In the genomic region with DNA sequence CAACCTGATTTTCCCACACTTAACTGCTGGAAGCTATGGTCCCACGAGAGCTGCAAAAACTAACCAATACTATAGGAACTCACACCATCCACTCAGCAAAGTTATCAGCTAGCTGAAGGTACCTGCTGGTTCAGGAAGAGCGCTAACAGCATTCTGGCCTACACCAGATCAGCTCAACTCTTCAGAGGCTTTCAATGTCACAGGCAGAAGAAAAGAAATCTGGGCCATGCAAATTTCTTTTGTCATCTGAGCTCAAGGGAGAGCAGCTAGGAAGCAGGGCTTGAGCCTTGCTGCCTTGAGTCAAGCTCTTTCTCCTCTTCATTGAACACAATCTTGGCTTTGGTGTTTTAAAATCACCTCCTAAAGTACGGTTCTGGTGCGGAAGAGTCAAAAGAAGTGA, we compare ENCODE assay signal across 23 mouse cellular contexts. TPM values are rescaled to one million over a fixed set of nuclear protein-coding genes. Genes with fewer than 3 reads are reported as not detected.
A peak's percentile ranks its signal among the peaks of the same experiment; 100 is the strongest.
DNase-seq lines count a peak whose midpoint lies in the region; ATAC-seq and TF ChIP-seq lines count a peak whose summit lies in the region.
"Had no signal": no experiment of that assay in that cellular context is flagged by ENCODE, and none has a peak within 500 bp of the region (broad histone marks: within the 10 kb centered on the region; RNA-seq: fewer than 3 reads in every experiment).

No protein-coding gene starts in this region.

- H3K36me3 ChIP-seq in forebrain, embryonic 12.5 days (replicated peaks): peaks cover 7% of the 10 kb centered on the region; the same call in 1 of the 2 replicates
- H3K36me3 ChIP-seq in forebrain, embryonic 11.5 days (ENCODE audit: control insufficient read depth, insufficient read depth, low read length): no peaks in the 10 kb centered on the region; the same call in 1 of the 2 replicates
- H3K36me3 ChIP-seq in hindbrain, embryonic 15.5 days: no peaks in the 10 kb centered on the region
- no peaks in the 10 kb centered on the region for H3K36me3 ChIP-seq in midbrain, postnatal 0 days (ENCODE audit: insufficient read depth, low read length)
- peaks cover 12% of the 10 kb centered on the region; the same call in 1 of the 2 replicates for H3K36me3 ChIP-seq in embryonic facial prominence, embryonic 10.5 days (replicated peaks)
- H3K36me3 ChIP-seq: heart, embryonic 13.5 days; kidney, embryonic 15.5 days; limb, embryonic 10.5 days; liver, embryonic 12.5 days had no signal

- H3K4me3 ChIP-seq in forebrain, embryonic 12.5 days (replicated peaks): peak overlapping the region; percentile 10; the same call in 1 of the 2 replicates
- no peak overlapping the region for H3K4me3 ChIP-seq in forebrain, embryonic 11.5 days (ENCODE audit: low read depth, low read length)
- H3K4me3 ChIP-seq in hindbrain, embryonic 15.5 days: no peak overlapping the region; the same call in 1 of the 2 replicates
- 0 out of 2 replicates have a peak overlapping the region, but pooled peaks have one; percentile 1 for H3K4me3 ChIP-seq in midbrain, postnatal 0 days (ENCODE audit: low read depth, low read length)
- no peak overlapping the region for H3K4me3 ChIP-seq in embryonic facial prominence, embryonic 10.5 days
- H3K4me3 ChIP-seq: erythroblast, embryonic 14.5 days; heart, embryonic 13.5 days; kidney, embryonic 15.5 days; limb, embryonic 10.5 days; liver, embryonic 12.5 days had no signal

- H3K27ac ChIP-seq in forebrain, embryonic 12.5 days: no peak overlapping the region
- no peak overlapping the region for H3K27ac ChIP-seq in forebrain, embryonic 11.5 days (ENCODE audit: low read depth, low read length)
- no peak overlapping the region for H3K27ac ChIP-seq in hindbrain, embryonic 15.5 days (replicated peaks)
- no peak overlapping the region for H3K27ac ChIP-seq in midbrain, postnatal 0 days (ENCODE audit: low read depth, low read length)
- no peak overlapping the region for H3K27ac ChIP-seq in embryonic facial prominence, embryonic 10.5 days (replicated peaks)
- H3K27ac ChIP-seq: heart, embryonic 13.5 days; kidney, embryonic 15.5 days; limb, embryonic 10.5 days; liver, embryonic 12.5 days; macrophage had no signal

- no peak overlapping the region for H3K9ac ChIP-seq in forebrain, embryonic 12.5 days
- no peak overlapping the region for H3K9ac ChIP-seq in forebrain, embryonic 11.5 days (ENCODE audit: low read length)
- no peak overlapping the region for H3K9ac ChIP-seq in hindbrain, embryonic 15.5 days
- no peak overlapping the region for H3K9ac ChIP-seq in midbrain, postnatal 0 days (replicated peaks; ENCODE audit: low read length, poor library complexity, severe bottlenecking)
- H3K9ac ChIP-seq: heart, embryonic 13.5 days; kidney, embryonic 15.5 days; liver, embryonic 12.5 days; lung, embryonic 14.5 days had no signal

- no peak for TF ChIP-seq CTCF in midbrain, postnatal 0 days (IDR thresholded peaks at IDR 0.05)

- ATAC-seq in forebrain, embryonic 12.5 days (ENCODE audit: low FRiP score): no peak
- no peak for ATAC-seq in forebrain, embryonic 11.5 days (replicated peaks; ENCODE audit: low FRiP score)
- ATAC-seq in hindbrain, embryonic 15.5 days (ENCODE audit: low FRiP score, low read depth): no peak
- no peak for ATAC-seq in midbrain, postnatal 0 days (ENCODE audit: low FRiP score)
- no peak for ATAC-seq in erythroblast, adult 5-6 weeks (replicated peaks; ENCODE audit: low FRiP score, poor library complexity, severe bottlenecking)
- ATAC-seq: CD4-positive, CD25-positive, alpha-beta regulatory T cell, adult 4 months; intestine, embryonic 16.5 days; liver, embryonic 12.5 days had no signal

- no peak for DNase-seq in forebrain, embryonic 11.5 days (ENCODE audit: low spot score)
- peak; percentile 37 for DNase-seq in ES-CJ7 (ENCODE audit: low read depth, low spot score)
- no peak for DNase-seq in midbrain, postnatal 0 days (ENCODE audit: low spot score)
- no peak for DNase-seq in embryonic facial prominence, embryonic 10.5 days (ENCODE audit: low spot score)
- no peak for DNase-seq in urinary bladder, postnatal 10 days (ENCODE audit: low spot score)
- DNase-seq: adrenal gland, adult 8-10 months; cerebellum, adult 11 months; cerebellum, postnatal 25 days; heart, postnatal 36 days; lung, embryonic 14.5 days; right cerebral cortex, adult 18-20 months; thymus, adult 18-20 months had no signal

- no peaks in the 10 kb centered on the region for H3K9me3 ChIP-seq in forebrain, embryonic 12.5 days
- no peaks in the 10 kb centered on the region for H3K9me3 ChIP-seq in forebrain, embryonic 11.5 days (ENCODE audit: control insufficient read depth, low read length)
- no peaks in the 10 kb centered on the region for H3K9me3 ChIP-seq in hindbrain, embryonic 15.5 days
- no peaks in the 10 kb centered on the region for H3K9me3 ChIP-seq in midbrain, postnatal 0 days (ENCODE audit: low read length)
- H3K9me3 ChIP-seq in embryonic facial prominence, embryonic 10.5 days: no peaks in the 10 kb centered on the region
- H3K9me3 ChIP-seq: heart, embryonic 13.5 days; kidney, embryonic 15.5 days; limb, embryonic 10.5 days; liver, embryonic 12.5 days had no signal

- WGBS in forebrain, embryonic 12.5 days: 89% methylated on average over 4 of the region's 4 CpGs
- 93% methylated on average over 4 of the region's 4 CpGs for WGBS in forebrain, embryonic 11.5 days
- 91% methylated on average over 4 of the region's 4 CpGs for WGBS in hindbrain, embryonic 15.5 days
- WGBS in midbrain, postnatal 0 days: 93% methylated on average over 4 of the region's 4 CpGs
- whole genome bisulfite sequencing in embryonic facial prominence, embryonic 10.5 days: 90% methylated on average over 4 of the region's 4 CpGs

- H3K4me1 ChIP-seq in forebrain, embryonic 12.5 days: peaks cover 32% of the 10 kb centered on the region
- H3K4me1 ChIP-seq in forebrain, embryonic 11.5 days (replicated peaks; ENCODE audit: control insufficient read depth, insufficient read depth, low read length): no peaks in the 10 kb centered on the region; the same call in 1 of the 2 replicates
- H3K4me1 ChIP-seq in hindbrain, embryonic 15.5 days (replicated peaks): peaks cover 66% of the 10 kb centered on the region
- H3K4me1 ChIP-seq in midbrain, postnatal 0 days (ENCODE audit: insufficient read depth, low read length): peaks cover 22% of the 10 kb centered on the region
- peaks cover 29% of the 10 kb centered on the region for H3K4me1 ChIP-seq in embryonic facial prominence, embryonic 10.5 days

- peak overlapping the region; percentile 72 for H3K4me2 ChIP-seq in forebrain, embryonic 12.5 days
- no peak overlapping the region for H3K4me2 ChIP-seq in forebrain, embryonic 11.5 days (ENCODE audit: low read depth, low read length, severe bottlenecking)
- peak overlapping the region; percentile 79 for H3K4me2 ChIP-seq in hindbrain, embryonic 15.5 days
- peak overlapping the region; percentile 72 for H3K4me2 ChIP-seq in midbrain, postnatal 0 days (ENCODE audit: low read depth, low read length, poor library complexity, severe bottlenecking)
- H3K4me2 ChIP-seq: heart, embryonic 13.5 days; kidney, embryonic 15.5 days; liver, embryonic 12.5 days; lung, embryonic 14.5 days had no signal

- no peaks in the 10 kb centered on the region for H3K27me3 ChIP-seq in forebrain, embryonic 12.5 days
- no peaks in the 10 kb centered on the region for H3K27me3 ChIP-seq in forebrain, embryonic 11.5 days (ENCODE audit: control insufficient read depth, insufficient read depth, low read length)
- no peaks in the 10 kb centered on the region for H3K27me3 ChIP-seq in hindbrain, embryonic 15.5 days
- H3K27me3 ChIP-seq in midbrain, postnatal 0 days (ENCODE audit: insufficient read depth, low read length): no peaks in the 10 kb centered on the region
- H3K27me3 ChIP-seq in embryonic facial prominence, embryonic 10.5 days (replicated peaks; ENCODE audit: low read depth, poor library complexity, severe bottlenecking): peaks cover 27% of the 10 kb centered on the region

RNA-seq across cellular contexts. Expression of a gene that starts 4.0 kb away (rescaled TPM):
- 79.3 and 104 TPM in 2 replicates for polyA plus RNA-seq in forebrain, embryonic 12.5 days (2016; fragmentation: Nextera tagmentation; extraction: Ambion mirVana)
- 44.2 and 49.0 TPM in 2 replicates for polyA plus RNA-seq in forebrain, embryonic 11.5 days (2014; fragmentation: Nextera tagmentation; extraction: Ambion mirVana)
- 87.6 and 94.3 TPM in 2 replicates for polyA plus RNA-seq in hindbrain, embryonic 15.5 days (2015; fragmentation: Nextera tagmentation; extraction: Ambion mirVana)
- 158 and 162 TPM in 2 replicates for total RNA-seq in midbrain, postnatal 0 days (2014; rRNA removed)
- polyA plus RNA-seq in midbrain, postnatal 0 days (2015; fragmentation: Nextera tagmentation; extraction: Ambion mirVana): 61.8 and 71.6 TPM in 2 replicates
- 29.4 and 35.9 TPM in 2 replicates for total RNA-seq in erythroblast, adult 5-6 weeks (2015; ENCODE audit: low replicate concordance)
- total RNA-seq in erythroblast, adult 5-6 weeks (2017; ENCODE audit: low replicate concordance): 60.2 and 63.1 TPM in 2 replicates
- polyA plus RNA-seq in embryonic facial prominence, embryonic 10.5 days (2016; fragmentation: Nextera tagmentation; extraction: Ambion mirVana): 14.2 and 15.0 TPM in 2 replicates

Comparison
In these comparisons a context has a peak if more than half of its experiments do, and no peak if none do; other contexts are left out.
1. H3K4me3 ChIP-seq: peak in forebrain, embryonic 12.5 days (single experiment) and midbrain, postnatal 0 days (single experiment); none in forebrain, embryonic 11.5 days (single experiment), hindbrain, embryonic 15.5 days (single experiment) and embryonic facial prominence, embryonic 10.5 days (single experiment).